Mouse (Mus musculus) lung, adult 2 months (tissue): Measurements from ENCODE around the gene Prss16.

Experiments used
- CTCF ChIP-seq: fragments of 200-500 bp; IDR thresholded peaks from 2 replicates; pipeline ENCODE4 v1.5.1; 2011; ENCODE audit warnings: mild to moderate bottlenecking, low read length, control low read depth; ENCODE audit not compliant: insufficient read depth
- POLR2A ChIP-seq: fragments of 200-500 bp; IDR thresholded peaks from 2 replicates; pipeline ENCODE4 v1.6.1; 2011; ENCODE audit warnings: low read depth, mild to moderate bottlenecking, control low read depth, low read length, borderline replicate concordance; ENCODE audit errors: extremely low read depth

DNA sequence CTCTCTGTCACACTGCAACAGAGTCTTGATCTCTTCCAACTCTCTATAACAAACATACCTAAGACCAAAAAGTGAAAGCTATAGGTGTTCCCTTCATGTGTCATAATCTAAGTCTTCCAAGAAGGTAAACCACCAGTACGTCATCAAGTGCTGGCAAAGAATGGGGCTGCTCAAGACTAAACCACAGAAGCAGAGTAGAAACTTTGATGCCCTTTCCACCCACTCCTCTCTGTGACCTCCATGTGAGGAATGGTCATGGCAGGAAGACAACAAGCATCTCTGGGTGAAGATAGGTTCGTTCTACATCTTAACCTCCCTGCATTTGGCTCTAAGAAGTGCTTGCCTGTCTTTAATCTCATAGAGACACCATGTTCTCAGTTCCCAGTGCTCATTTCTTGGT is 25.1 kb downstream of the Prss16 start:
- TF ChIP-seq CTCF: no peak
- no peak for TF ChIP-seq POLR2A
